Mouse (Mus musculus): ENCODE measurements around the gene Acnat1.
A peak's percentile ranks its signal among the peaks of the same experiment; 100 is the strongest.
"Not testable (repeated sequence)": the region's sequence is repeated elsewhere in the genome, so short reads cannot be mapped to it uniquely, and the experiment has no call there.

The Acnat1 gene

DNA sequence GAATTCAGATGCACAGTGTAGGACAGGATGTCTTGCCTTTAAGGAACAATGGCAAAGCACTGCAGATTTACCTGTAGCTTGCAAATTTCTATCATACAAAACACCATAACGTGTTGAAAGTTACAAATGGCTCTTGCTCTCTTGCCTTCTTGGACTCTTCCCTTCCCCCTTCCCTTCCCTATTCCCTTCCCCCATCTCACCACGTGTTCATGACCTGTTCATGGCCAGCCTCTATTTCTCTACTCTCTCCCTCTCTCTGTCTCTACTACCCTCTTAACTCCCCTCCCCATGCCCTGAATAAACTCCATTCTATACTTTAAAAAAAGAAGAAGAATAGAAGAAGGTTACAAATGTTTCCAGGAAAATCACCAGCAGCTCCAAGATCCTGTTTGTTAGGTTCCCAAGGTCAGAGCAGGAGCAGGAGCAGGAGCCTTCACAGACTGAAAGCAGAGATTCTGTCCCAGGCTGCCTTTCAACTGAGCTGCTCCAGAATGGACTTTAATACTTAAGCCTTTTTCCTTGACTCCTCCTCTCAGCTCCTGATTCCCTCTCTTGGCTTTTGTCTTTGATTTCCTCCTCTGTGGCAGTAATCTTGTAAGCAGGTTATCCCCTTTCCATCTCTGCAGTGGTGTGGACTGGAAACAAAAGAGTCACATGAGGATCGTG lies at the start of gene Acnat1:
Gene Acnat1 (minus strand): TSS at position 478 of the 666 bp plus-strand sequence.
- no peak for DNase-seq (ENCODE audit: low spot score)

DNA sequence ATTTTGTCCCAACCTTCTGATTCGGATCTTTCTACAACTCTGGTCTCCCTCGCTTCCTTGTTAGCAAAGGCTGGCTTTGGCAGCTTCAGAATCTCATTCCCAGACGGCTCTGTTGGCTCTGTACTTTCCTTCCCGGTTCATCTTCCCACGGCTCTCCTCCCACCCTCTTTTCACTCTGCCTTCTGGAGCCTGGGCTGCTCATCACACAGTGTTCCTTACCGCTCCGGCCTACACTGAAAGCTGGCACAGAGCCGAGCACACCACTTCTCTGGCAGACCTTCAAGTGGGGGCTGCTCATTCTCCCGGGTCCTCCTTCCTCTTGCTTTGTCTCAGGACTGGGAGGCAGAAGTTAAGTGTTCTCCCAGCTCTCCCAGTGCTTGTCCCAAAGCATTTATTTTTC lies 48.9 kb upstream of the Acnat1 start:
- peak; percentile 60 for DNase-seq (ENCODE audit: low spot score)

DNA sequence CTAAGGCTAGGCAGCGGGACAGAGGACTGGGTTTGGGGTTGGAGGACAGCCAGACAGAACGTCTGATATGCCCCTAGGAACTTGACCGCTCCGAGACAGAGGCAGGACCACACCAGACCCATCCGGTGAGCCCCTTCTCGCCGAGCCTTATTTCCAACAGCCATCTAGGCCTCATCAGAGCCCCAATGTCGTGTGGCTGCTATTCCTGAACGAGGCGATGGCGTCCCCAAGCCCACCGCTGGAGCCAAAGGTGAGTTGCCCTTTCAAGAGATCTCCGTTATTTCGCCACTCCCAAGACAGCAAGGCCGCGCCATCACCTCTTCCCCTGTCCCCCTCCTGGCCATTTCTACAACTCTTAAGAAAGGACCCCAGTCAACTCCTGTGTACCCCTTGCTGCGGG lies 47.6 kb upstream of the Acnat1 start:
- no peak for DNase-seq (ENCODE audit: low spot score)

DNA sequence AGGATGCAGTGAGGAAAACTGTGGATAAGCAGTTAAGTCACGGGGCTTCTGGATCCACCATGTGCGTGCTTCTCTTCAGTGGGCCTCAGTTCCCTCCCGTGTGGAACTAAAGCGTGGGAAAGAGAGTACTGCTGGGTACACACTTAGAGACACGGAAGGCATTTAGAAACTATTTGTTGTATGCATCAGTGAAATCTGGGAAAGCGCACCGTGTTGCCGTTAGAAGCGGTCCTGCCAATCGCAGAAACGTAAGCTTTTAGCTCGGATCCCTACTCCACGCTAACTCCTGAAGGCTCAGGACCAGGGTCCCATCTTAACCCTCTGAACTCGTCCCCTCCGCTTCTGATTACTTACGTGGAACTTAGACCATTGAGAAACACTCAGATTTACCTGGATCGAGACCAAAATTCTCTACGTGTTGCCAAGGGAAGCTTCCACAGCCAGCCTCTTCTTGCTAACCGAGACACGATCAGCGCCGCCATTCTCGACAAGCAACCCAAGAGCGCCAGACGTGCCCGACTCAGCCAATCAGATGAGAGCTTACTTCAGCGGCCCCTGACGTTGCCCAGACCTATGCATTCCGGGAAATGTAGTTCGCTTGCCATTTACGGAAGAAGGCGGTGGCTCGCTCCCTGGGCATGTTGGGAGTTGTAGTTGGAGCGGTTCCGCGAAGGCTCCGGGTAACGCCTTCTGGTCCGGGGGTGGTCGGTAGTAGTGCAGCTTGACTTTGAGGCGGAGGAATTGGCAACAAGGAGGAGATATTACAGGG lies 47.0 kb upstream of the Acnat1 start, which contains the start of the genes Mrpl50 and Zfp189:
Gene Mrpl50 (minus strand): TSS at position 522 of the 769 bp plus-strand sequence.
Gene Zfp189 (plus strand): TSS at position 605 of the 769 bp plus-strand sequence.
- DNase-seq (ENCODE audit: low spot score) = peak; percentile 97

DNA sequence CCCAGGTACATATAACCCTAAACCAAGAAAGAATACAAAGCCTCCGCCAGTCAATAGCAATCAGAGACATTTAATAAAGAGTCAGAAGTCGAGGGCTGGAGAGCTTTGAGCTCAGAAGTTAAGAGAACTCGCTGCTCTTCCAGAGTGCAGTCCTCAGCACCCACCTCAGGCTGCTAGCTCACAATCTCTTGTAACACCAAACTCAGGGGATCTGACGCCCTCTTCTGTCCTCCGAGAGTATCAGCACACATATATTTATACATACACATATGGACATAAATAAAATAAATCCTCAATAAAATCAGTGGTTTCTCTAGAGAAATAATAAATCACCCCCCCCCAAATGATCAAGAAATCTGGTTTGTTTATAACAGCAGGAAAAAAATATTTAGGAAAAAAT lies 45.8 kb upstream of the Acnat1 start:
- no peak for DNase-seq (ENCODE audit: low spot score)

DNA sequence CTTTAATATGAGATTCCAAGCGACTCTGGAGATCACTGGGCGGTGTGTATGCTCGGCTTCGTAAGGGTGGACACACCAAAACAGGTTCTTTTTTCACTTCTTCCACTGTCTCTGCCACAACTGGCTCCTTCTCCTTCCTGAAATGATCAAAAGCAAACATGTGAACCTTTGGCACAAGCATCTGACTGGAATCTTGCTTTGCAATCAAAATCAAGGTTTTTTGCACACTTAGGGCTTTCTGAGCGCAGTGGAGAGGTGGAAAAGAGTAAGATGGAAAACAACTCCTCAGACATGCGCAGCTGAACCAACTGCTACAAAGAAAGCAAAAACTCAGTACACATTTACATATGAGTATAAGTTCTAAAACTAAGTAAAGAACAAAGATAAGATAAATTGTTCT lies 40.7 kb upstream of the Acnat1 start:
- no peak for DNase-seq (ENCODE audit: low spot score)

DNA sequence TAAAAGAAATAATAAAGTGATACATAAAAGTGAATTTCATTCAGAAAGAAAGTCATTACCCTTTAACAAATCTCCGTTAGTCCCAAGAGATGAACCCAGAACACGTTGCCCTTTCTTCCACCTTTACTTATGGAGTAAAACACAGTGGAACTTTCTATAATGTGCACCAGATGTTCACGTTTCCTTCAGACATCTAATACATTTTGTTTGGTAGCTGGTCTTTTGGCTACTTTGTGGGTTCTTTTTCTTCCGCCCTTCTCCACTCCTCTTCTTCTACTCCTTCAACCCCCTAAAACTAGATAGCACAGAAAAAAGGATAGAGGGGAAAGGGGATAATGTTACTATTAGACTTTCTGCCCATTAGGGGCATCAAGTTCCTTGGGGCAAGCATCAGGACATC lies 38.9 kb upstream of the Acnat1 start:
- no peak for DNase-seq (ENCODE audit: low spot score)

DNA sequence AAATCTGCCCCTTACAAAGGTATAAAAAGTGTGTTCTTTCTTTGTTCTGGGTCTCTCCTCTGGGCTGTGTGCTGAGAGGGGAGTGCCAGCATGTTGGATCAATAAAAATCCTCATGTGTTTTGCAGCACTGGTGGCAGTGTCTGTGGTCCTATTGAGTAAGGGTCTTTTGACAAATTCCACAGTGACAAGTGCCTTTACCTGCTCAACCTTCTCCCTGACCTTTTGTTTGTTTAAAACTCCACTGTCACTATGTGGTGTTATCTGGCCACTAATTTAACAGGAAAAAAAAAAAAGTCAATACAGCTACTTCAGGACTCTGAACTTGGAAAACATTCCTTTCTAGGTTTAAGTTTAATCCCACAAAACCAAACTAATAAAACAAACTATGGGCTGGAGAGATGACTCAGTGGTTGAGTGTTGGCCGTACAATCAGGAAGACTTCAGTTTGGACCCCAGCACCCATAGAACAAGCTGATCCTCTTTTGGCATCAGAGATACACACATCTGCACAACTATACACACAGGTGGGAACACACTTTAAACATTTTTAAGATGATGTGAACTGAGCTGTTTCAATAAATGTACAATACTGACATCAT lies 36.6 kb upstream of the Acnat1 start:
- not testable (repeated sequence) for DNase-seq (ENCODE audit: low spot score)

DNA sequence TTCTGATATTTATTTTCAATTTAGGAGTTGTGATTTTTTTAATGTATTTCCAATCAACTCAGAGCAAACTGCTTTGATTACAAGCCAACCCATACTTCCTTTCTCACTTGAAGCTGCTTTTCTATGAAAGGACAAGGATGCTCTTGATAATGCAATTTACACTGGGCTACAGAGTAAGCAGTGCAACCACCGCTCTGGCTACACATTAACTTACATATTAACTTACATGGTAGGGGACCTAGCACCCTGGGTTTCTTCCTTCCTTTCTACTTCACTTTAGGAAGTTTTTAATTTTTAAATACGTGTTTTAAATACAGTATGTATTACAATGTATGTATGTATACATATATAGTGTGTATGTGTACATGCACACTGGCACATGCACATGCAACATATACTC lies 35.5 kb upstream of the Acnat1 start:
- DNase-seq (ENCODE audit: low spot score) = no peak

DNA sequence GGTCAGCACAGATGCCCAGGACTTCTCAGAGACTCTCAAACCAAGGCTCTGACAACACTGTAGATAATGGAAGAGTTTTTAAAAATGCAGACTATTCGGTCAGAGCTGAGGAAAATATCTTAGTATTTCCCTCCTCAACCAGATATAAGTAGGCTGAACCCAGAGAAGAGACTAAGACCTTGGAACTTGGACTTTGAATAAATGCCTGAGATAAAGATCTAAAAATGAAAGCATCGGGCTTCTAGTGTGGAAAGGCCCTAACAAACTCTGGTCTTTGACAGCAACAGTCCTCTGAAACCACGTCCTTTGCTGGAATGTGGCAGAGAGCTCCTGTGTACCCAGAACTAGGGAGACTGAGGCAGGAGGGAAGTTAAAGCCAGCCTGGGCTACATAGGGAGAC lies 32.7 kb upstream of the Acnat1 start, which contains the start of gene Baat:
Gene Baat (minus strand): TSS at position 172 of the 400 bp plus-strand sequence.
- DNase-seq (ENCODE audit: low spot score) = no peak

DNA sequence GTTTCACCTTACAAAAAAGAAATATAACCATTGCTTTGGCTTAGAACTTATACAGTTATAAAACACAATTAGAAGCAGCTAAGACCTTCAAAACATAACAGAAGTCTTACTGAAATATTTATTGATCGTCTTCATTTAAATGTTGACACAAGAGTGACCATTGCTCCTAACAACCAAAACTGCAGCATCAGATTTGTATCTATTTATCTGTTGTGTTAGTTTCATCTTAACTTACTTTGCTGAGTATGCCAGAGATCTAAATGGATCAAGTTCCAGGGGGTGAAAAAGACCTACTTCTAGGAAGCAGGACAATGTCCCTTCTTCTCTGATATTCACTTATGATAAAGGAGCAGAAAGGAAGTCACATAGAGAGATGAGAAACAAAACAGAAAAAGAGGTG lies 29.9 kb upstream of the Acnat1 start:
- DNase-seq (ENCODE audit: low spot score) = no peak

DNA sequence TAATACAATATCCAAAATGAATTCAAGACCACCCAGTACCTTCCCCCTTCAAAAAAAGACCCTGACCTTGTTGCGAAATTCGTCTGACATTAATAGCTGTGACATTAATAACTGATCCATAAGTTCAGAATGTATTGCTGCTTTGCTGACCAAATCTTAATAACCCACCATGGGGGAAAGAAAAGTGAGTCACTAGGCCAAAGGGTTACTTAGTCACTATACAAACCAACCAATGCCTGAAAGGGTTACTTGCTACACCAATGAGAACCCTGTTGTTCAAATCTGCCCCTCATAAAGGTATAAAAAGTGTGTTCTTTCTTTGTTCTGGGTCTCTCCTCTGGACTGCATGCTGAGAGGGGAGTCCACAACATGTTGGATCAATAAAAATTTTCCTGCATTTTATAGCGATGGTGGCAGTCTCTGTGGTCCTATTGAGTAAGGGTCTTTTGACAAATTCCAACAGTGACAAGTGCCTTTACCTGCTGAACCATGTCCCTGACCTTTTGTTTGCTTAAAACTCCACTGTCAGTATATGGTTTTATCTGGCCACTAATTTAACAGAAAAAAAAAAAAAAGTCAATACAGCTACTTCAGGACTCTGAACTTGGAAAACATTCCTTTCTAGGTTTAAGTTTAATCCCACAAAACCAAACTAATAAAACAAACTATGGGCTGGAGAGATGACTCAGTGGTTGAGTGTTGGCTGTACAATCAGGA lies 12.4 kb upstream of the Acnat1 start:
- DNase-seq (ENCODE audit: low spot score) = not testable (repeated sequence)

DNA sequence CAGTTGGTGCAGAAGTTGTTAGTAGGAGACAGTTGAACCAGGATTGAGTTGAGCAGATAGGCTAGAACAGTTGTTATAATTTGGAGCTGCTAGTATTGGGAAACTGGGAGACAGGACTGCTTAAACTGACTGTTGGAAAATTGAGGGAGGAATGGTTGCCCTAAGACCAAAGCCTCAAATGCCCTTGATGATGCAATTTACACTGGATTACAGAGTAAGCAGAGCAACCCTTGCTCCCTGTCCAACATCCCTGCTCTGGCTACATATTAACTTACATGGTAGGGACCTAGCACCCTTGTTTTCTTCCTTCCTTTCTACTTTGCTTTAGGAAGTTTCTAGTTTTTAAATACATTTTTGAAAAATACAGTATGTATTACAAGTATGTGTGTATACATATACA lies 11.7 kb upstream of the Acnat1 start:
- DNase-seq (ENCODE audit: low spot score) = no peak

DNA sequence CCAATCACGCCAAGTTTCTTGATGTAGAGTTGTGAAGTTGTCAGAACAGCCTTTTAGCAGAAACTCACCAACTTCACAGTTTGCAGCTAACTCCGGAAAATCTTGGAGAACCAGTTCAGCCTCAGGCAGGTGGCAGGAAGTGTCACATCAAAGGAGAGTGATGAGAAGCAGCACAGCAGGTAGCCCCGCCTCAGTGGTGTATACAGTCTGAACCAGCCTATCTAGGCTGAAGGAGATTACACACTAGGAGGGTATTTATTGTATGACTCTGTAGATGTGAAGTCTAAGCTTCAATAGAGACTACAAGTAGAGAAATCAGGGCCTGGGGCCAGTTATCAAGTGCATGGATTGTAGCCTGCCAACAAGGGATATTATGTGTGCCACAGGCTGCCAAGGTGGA lies 7.2 kb upstream of the Acnat1 start:
- no peak for DNase-seq (ENCODE audit: low spot score)

DNA sequence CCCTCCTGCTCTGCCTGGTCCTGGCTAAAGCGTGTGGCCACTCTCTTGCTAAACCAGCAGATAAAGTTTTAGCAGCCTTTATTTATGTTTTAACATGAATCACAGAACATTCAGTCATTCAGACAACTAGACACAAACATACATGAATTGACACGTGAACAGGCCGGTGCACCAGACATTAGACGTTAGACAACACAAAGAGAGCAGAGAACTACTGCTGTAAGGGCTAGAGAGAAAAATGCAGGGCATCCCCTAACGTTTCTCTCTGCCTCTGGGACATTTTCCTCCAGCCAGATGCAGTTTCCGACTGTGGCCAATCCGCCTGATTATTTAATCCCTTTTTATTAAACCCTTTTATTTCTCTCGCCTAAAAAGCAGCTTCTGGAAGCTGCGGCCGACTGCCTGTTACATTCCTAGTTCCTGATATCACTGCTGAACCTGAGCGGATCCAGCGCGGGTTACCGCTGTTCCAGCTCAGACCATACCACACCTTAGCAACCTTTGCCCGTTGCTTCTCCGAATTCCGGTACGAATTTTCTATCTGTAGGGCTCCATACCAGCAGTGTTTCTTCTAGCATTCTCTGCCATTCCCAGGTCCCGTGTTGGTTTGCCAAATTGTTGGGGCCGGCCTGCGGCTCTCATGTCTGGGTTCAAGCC lies 6.5 kb upstream of the Acnat1 start:
- no peak for DNase-seq (ENCODE audit: low spot score)

DNA sequence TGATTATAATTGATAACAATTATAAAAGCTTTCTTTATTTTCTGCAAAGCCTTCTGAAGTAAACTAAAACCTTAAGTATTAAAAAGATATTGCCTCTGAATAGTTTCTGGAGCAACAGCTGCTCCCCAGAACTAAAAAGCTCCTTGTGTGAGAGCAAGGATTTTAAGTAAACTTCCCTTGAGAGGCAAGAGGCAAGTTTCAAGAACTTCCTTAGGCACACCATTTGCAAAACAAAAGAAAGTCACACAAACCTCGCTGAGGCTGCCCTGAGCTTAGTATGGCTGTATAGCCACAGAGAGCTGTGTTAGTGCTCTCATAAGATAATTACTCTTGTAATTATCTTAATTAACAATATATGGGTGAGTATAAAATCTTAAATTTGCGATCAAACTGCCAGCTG lies 5.3 kb upstream of the Acnat1 start:
- DNase-seq (ENCODE audit: low spot score) = not testable (repeated sequence)

DNA sequence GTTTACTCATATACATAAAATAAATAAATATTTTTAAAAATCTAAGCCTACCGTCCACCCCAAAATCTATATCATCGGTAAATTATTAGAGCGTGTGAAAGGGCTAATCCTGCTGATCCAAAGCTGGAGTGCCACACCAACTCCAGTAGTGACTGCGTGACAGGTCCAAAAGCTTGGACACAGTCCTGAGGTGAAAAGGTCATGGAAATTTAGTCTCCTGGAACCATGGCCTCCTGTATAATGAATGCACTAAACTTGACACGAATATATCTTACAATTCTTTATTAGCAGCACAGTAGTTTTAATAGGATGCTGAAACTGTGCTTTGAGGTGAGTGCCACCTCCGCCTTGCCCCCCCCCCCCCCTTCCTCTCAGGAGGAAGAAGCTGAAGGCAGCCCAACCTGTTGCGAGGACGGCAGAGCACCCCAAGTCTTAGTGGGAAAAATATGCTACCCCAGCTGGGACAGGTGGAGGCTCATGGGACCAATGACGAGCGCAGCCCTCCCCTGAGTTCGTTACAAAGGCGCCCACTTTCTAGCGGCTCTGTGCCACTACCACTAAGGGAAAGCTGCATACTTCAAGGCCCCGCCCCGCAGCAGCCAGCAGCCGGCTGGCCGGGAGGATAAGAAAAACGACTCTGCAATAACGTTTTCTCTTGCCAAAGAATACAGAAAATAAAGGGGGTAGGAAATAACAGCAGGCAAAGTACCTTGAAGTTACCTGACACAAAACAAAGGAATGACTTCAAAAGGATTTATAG lies 4.6 kb upstream of the Acnat1 start:
- DNase-seq (ENCODE audit: low spot score) = no peak

DNA sequence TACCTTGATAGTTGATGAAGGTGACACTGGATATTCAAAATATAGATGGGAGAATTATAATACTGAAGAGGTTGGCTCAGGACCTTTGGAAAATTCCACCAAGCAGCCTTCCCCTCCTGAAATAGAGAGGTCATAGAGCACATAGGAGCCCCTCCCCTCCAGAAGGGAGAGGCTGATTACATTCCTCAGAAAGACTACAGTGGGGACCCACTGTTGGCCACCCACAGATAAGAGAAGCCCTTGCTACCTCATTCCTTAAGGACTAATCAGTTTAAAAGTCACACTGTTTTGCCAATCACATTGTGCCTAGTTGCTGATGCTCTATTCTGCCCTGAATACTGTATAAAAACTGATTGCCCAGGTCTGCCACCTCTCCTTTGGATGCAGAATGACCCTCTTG lies 871 bp upstream of the Acnat1 start:
- DNase-seq (ENCODE audit: low spot score) = no peak

DNA sequence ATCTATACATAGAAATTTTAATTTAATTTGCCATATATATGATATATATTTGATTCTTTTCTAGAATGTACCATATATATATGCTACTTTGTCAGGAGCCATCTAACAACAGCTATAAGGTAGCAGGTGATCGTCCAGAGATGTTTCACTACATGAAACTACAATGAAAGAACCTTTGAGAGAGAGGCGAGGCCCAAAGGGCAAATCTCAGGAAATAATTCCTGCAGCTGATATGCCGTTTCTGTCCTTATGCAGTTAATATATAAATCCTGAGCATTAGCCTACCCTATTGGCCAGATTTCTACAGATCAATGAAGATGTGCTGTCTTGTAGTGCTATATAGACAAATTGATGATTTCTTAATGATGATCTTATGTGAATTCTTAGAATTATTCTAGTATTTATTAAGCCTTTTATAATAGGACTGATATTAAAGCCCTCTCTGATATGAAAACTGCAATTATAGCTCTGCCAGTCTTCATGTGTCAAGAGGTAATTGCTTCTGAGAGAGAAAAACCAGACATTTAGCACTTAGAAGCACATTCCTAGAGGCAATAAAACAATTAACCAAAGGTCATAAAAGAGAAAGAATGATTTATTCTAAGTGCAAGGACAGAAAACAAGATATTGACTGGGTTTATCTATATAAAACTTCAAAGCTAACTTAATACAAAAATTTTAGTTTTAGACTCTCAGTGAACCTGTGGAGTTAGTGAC lies 4.1 kb downstream of the Acnat1 start:
- DNase-seq (ENCODE audit: low spot score) = no peak

DNA sequence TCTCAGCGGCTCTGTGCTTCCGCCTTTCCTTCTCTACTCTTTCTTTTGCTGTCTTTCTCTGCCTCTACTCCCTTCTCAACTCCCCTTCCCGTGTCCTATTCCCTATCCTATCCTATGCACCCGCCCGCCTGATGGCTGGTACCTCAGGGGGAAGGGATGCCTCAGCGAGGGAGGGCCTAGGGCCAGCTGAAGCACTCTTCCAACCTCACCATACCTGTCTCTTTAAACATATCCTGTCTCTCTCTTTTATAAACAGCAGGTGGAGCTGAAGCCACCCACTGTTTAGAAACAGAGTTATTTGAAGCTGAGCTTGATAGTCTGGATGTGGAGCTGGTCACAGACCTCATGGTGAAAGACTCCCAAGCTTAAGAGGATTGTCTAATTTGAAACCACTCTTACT lies 6.4 kb downstream of the Acnat1 start:
- DNase-seq (ENCODE audit: low spot score) = no peak

Measured in layer of hippocampus, adult 9-10 months (tissue).